Mouse (Mus musculus) hindbrain, embryonic 16.5 days (tissue): Measurements from ENCODE around the gene Btbd19. TPM values are rescaled to one million over a fixed set of nuclear protein-coding genes. Genes with fewer than 3 reads are reported as not detected.

Source experiments
- ATAC-seq: fragments of 200-750 bp; cut with Nextera tagmentation; 2 replicates; pipeline ENCODE4 v1.8.0; 2017; ENCODE audit warnings: moderate TSS enrichment, moderate library complexity
- H3K27ac ChIP-seq: fragments of 300-500 bp; sonication (generic); 2 replicates; pipeline ENCODE4 v1.5.1; 2014; ENCODE audit warnings: low read depth, mild to moderate bottlenecking, control low read depth, low read length, moderate library complexity
- H3K27me3 ChIP-seq: fragments of 300-500 bp; sonication (generic); replicated peaks from 2 replicates; pipeline ENCODE4 v1.6.1; 2014; ENCODE audit warnings: low read length; ENCODE audit not compliant: control insufficient read depth, insufficient read depth
- H3K36me3 ChIP-seq: fragments of 300-500 bp; sonication (generic); 2 replicates; pipeline ENCODE4 v1.6.1; 2014; ENCODE audit warnings: mild to moderate bottlenecking, low read length, moderate library complexity, mixed read lengths; ENCODE audit not compliant: control insufficient read depth, insufficient read depth
- H3K4me1 ChIP-seq: fragments of 300-500 bp; sonication (generic); 2 replicates; pipeline ENCODE4 v1.6.1; 2014; ENCODE audit warnings: low read depth, low read length; ENCODE audit not compliant: control insufficient read depth, insufficient read depth
- H3K4me2 ChIP-seq: fragments of 300-500 bp; sonication (generic); 2 replicates; pipeline ENCODE4 v1.6.1; 2014; ENCODE audit warnings: mild to moderate bottlenecking, low read length, control low read depth, moderate library complexity
- H3K4me3 ChIP-seq: fragments of 300-500 bp; sonication (generic); 2 replicates; pipeline ENCODE4 v1.5.1; 2014; ENCODE audit warnings: mild to moderate bottlenecking, low read length, control low read depth, moderate library complexity
- H3K9ac ChIP-seq: fragments of 300-500 bp; sonication (generic); 2 replicates; pipeline ENCODE4 v1.6.1; 2014; ENCODE audit warnings: low read depth, mild to moderate bottlenecking, control low read depth, low read length, moderate library complexity
- H3K9me3 ChIP-seq: fragments of 300-500 bp; sonication (generic); 2 replicates; pipeline ENCODE4 v1.6.1; 2014; ENCODE audit warnings: mild to moderate bottlenecking, low read length, moderate library complexity; ENCODE audit not compliant: control insufficient read depth
- WGBS: fragments of 180-500 bp; shearing (Covaris S2); extraction: QIAGEN DNeasy Blood & Tissue Kit; methylation state at CpG from one replicate; pipeline ENCODE4 v1.1.7; 2014; 5-methylcytosine and 5-hydroxymethylcytosine counted together
- polyA plus RNA-seq: library from polyadenylated mRNA; unstranded; fragments of >200 nt; fragmentation: Nextera tagmentation; extraction: Ambion mirVana; gene quantifications from 2 replicates; pipeline ENCODE4 v1.2.1, GENCODE M21; 2015

Btbd19 gene
- polyA plus RNA-seq, 1 experiment from 2014 or later: 3.9 TPM

- peak overlapping the region; percentile 99 for H3K4me2 ChIP-seq
- 0% methylated on average over 67 of the region's 69 CpGs for WGBS
These were observed 4.8 kb downstream of the Btbd19 start for GRCm38 (mm10) chr4:117120445-117121414.

GRCm38 (mm10) chr4:117120052-117120444 is 5.5 kb downstream of the Btbd19 start:
- 8% methylated on average over 10 of the region's 10 CpGs for WGBS
- peak overlapping the region; percentile 72 for H3K4me3 ChIP-seq
- H3K27me3 ChIP-seq: no peaks in the 10 kb centered on the region
- no peak; the same call in 1 of the 2 replicates for ATAC-seq
- H3K9ac ChIP-seq: peak overlapping the region; percentile 74
- H3K4me2 ChIP-seq: peak overlapping the region; percentile 85
- peak overlapping the region; percentile 76 for H3K27ac ChIP-seq
- no peaks in the 10 kb centered on the region; the same call in 1 of the 2 replicates for H3K36me3 ChIP-seq
- H3K4me1 ChIP-seq: peaks cover 14% of the 10 kb centered on the region
- H3K9me3 ChIP-seq: no peaks in the 10 kb centered on the region

More at GRCm38 (mm10) chr4:117120445-117121414, 4.8 kb downstream of the Btbd19 start:
- Histone ChIP-seq H3K27me3 (no peaks in the 10 kb centered on the region), H3K4me1 (peaks cover 21% of the 10 kb centered on the region), H3K9ac (peak overlapping the region; percentile 74), H3K4me3 (peak overlapping the region; percentile 72), H3K9me3 (no peaks in the 10 kb centered on the region), H3K27ac (peak overlapping the region; percentile 76), H3K36me3 (no peaks in the 10 kb centered on the region)
- peak; percentile 96 for ATAC-seq

GRCm38 (mm10) chr4:117119636-117120035 is 5.9 kb downstream of the Btbd19 start:
- Histone ChIP-seq H3K9me3 (no peaks in the 10 kb centered on the region), H3K27me3 (no peaks in the 10 kb centered on the region), H3K36me3 (peaks cover 2% of the 10 kb centered on the region; the same call in 1 of the 2 replicates), H3K4me2 (peak overlapping the region; percentile 85), H3K4me3 (peak overlapping the region; percentile 72), H3K27ac (peak overlapping the region; percentile 76), H3K4me1 (peaks cover 12% of the 10 kb centered on the region), H3K9ac (peak overlapping the region; percentile 74)
- no peak for ATAC-seq
- 75% methylated on average over 5 of the region's 5 CpGs for WGBS

GRCm38 (mm10) chr4:117117931-117118330 is 7.6 kb downstream of the Btbd19 start:
- H3K4me3 ChIP-seq: no peak overlapping the region
- WGBS: 90% methylated on average over 7 of the region's 7 CpGs
- ATAC-seq: no peak
- H3K36me3 ChIP-seq: peaks cover 11% of the 10 kb centered on the region; the same call in 1 of the 2 replicates
- H3K9me3 ChIP-seq: no peaks in the 10 kb centered on the region
- H3K27ac ChIP-seq: no peak overlapping the region
- no peaks in the 10 kb centered on the region for H3K27me3 ChIP-seq
- H3K9ac ChIP-seq: no peak overlapping the region
- peaks cover 12% of the 10 kb centered on the region for H3K4me1 ChIP-seq
- H3K4me2 ChIP-seq: no peak overlapping the region

GRCm38 (mm10) chr4:117115592-117115991 is 9.9 kb downstream of the Btbd19 start:
- no peak overlapping the region for H3K27ac ChIP-seq
- peaks cover 14% of the 10 kb centered on the region for H3K36me3 ChIP-seq
- no peak for ATAC-seq
- H3K4me1 ChIP-seq: peaks cover 5% of the 10 kb centered on the region
- no peak overlapping the region for H3K9ac ChIP-seq
- no peak overlapping the region for H3K4me3 ChIP-seq
- 93% methylated on average over 5 of the region's 5 CpGs for WGBS
- H3K27me3 ChIP-seq: no peaks in the 10 kb centered on the region
- H3K4me2 ChIP-seq: no peak overlapping the region
- H3K9me3 ChIP-seq: no peaks in the 10 kb centered on the region

GRCm38 (mm10) chr4:117113237-117113636 is 12.3 kb downstream of the Btbd19 start:
- ATAC-seq: no peak
- Histone ChIP-seq H3K36me3 (peaks cover 26% of the 10 kb centered on the region), H3K27me3 (no peaks in the 10 kb centered on the region), H3K27ac (no peak overlapping the region), H3K9ac (no peak overlapping the region), H3K9me3 (no peaks in the 10 kb centered on the region), H3K4me1 (no peaks in the 10 kb centered on the region), H3K4me2 (no peak overlapping the region), H3K4me3 (no peak overlapping the region)
- WGBS: 95% methylated on average over 1 of the region's 1 CpGs

- 97% methylated on average over 11 of the region's 11 CpGs for WGBS
- peaks cover 31% of the 10 kb centered on the region for H3K36me3 ChIP-seq
- H3K4me2 ChIP-seq: no peak overlapping the region
These were observed 14.5 kb downstream of the Btbd19 start for GRCm38 (mm10) chr4:117110985-117111384.

GRCm38 (mm10) chr4:117110249-117110648 is 15.3 kb downstream of the Btbd19 start:
- Histone ChIP-seq H3K9me3 (no peaks in the 10 kb centered on the region), H3K27ac (no peak overlapping the region), H3K4me2 (no peak overlapping the region), H3K4me1 (peaks cover 3% of the 10 kb centered on the region; the same call in 1 of the 2 replicates), H3K4me3 (no peak overlapping the region), H3K27me3 (no peaks in the 10 kb centered on the region), H3K9ac (no peak overlapping the region), H3K36me3 (peaks cover 31% of the 10 kb centered on the region)
- ATAC-seq: no peak
- WGBS: 90% methylated on average over 13 of the region's 13 CpGs

More at GRCm38 (mm10) chr4:117110985-117111384, 14.5 kb downstream of the Btbd19 start:
- Histone ChIP-seq H3K27me3 (no peaks in the 10 kb centered on the region), H3K9ac (no peak overlapping the region), H3K9me3 (no peaks in the 10 kb centered on the region), H3K27ac (no peak overlapping the region), H3K4me3 (no peak overlapping the region), H3K4me1 (no peaks in the 10 kb centered on the region)
- no peak for ATAC-seq

- H3K9me3 ChIP-seq: no peaks in the 10 kb centered on the region
- no peak overlapping the region for H3K4me2 ChIP-seq
- H3K27me3 ChIP-seq: no peaks in the 10 kb centered on the region
- WGBS: 93% methylated on average over 25 of the region's 25 CpGs
- ATAC-seq: no peak
- no peak overlapping the region for H3K4me3 ChIP-seq
- H3K4me1 ChIP-seq: peaks cover 3% of the 10 kb centered on the region; the same call in 1 of the 2 replicates
- H3K9ac ChIP-seq: no peak overlapping the region
- H3K27ac ChIP-seq: no peak overlapping the region
- H3K36me3 ChIP-seq: peaks cover 28% of the 10 kb centered on the region
These were observed 16.2 kb downstream of the Btbd19 start for GRCm38 (mm10) chr4:117109330-117109729.
